Mouse (Mus musculus) forelimb bud, embryonic 11.5 days (tissue): ENCODE measurements around the gene Snx22.
A peak's percentile ranks its signal among the peaks of the same experiment; 100 is the strongest.

ENCODE experiments used
- DNase-seq: peaks from one replicate; pipeline ENCODE4 v3.0.0-alpha.2; 2012; ENCODE audit warnings: low read depth, low spot score

The Snx22 gene

GRCm38 (mm10) chr9:66068971-66069391 lies 538 bp downstream of the Snx22 start:
- DNase-seq: no peak

DNA sequence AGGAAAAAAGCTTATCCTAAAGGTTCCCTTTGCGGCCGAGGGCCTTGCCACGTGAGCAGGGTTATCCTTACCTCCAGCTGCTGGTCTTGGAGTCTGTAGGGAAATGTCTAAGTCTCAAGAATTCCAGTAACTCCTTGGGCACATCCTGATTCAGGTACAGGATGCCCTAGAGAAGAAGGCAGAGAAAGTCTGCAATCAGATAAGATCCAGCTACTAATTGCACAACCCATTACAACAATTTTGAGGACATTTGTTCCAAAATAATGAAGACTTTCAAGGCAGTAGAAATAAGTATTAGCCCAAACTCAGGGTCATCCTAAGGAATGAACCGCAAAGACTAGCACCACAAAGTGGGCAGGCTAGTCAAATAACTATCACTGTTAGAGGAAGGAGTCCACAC lies 1.5 kb downstream of the Snx22 start:
- no peak for DNase-seq

GRCm38 (mm10) chr9:66067542-66067941 lies 2.0 kb downstream of the Snx22 start:
- no peak for DNase-seq

DNA sequence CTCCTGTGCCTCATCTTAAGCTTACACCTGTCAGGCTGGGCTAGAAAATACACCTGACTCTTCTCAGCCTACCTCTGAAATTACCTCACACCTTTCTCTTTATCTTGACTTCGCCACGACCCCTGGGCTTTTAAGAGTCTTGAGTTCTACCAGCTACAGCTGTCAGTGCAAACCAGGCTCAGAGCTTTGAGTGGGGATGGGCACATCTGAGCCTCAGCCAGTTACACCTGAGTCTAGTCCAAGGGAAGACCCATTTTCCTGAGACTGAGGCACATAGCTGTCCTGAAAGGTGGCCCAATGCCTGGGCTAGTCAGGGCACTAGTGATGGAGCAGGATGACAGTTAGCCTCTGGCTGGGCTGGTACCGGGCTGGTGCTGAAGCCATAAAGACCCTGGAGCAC lies 2.7 kb downstream of the Snx22 start:
- no peak for DNase-seq

DNA sequence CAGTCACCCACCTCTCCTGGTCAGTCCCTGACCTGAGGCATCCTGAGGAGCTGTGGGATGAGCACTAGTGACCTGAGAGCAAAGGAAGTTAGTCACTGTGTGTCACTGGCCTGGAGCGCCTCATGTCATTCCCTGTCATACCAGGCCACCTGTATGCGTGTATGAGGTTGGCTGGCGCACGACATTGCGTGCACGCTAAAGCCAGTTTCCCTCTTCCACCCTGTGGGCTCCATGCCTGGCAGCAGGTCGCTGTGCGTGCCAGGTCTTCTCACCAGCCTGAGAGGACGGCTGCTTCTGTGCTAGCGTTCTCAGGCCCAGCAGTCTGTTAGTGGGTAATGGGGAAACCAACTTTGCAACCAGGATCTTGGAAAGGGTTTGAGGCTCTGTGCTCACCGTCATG lies 5.2 kb downstream of the Snx22 start:
- DNase-seq: no peak

DNA sequence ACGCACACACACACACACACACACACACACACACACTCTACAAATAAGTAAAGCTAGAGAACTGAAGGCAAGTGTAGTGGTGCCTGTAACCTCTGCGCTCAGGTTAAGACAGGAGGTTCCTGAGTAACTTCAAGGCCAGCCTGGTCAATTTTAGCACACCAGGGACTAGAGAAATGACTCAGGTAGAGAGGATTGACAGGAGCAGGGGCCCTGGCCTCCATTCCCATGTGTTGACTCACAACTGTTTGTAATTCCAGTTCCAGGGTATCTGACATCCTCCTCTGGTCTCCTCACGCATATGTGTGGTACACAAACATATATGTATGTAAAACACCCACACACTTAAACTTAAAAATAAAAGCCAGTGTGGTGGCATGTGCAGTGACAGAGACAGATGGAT lies 6.1 kb downstream of the Snx22 start:
- no peak for DNase-seq

GRCm38 (mm10) chr9:66061656-66062055 lies 7.9 kb downstream of the Snx22 start:
- no peak for DNase-seq

DNA sequence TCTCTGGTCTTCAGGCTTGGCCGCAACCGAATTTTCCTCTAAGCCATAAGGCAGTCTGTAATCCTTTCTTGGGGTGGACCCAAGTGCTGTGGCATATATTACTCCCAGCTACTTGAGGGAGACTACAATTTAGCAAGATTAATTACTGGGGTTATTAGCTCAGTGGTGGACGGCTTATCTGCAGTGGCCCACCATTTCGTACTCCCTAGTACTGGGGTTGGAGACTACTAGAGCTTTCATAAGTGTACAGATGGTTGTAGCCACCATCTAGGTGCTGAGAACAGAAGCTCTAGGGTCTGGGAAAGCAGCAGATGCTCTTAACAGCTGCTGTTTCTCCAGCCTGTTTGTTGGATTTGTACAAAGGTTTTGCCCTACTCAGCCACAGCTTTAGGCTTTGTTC lies 8.5 kb downstream of the Snx22 start:
- DNase-seq: no peak

DNA sequence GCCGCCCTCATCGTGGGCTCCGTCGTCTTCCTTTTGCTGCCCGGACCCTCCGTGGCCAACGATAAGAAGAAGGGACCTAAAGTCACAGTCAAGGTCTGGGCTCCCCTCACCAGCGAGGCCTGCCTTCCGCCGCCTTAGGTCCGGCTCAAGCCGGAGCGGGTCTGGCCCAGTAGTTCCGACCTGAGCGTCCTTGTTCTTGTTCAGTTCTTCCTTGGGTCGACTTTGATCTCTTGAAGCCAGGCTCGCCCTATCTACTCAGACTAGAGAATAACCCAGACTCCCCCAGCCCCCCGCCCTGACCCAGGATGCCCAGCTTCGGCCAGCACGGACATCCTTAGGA lies 9.2 kb downstream of the Snx22 start:
- no peak for DNase-seq

GRCm38 (mm10) chr9:66059583-66060307 lies 9.8 kb downstream of the Snx22 start, which contains the start of gene Ppib:
Ppib (plus strand) TSS chr9:66060222.
- DNase-seq: peak; percentile 97

DNA sequence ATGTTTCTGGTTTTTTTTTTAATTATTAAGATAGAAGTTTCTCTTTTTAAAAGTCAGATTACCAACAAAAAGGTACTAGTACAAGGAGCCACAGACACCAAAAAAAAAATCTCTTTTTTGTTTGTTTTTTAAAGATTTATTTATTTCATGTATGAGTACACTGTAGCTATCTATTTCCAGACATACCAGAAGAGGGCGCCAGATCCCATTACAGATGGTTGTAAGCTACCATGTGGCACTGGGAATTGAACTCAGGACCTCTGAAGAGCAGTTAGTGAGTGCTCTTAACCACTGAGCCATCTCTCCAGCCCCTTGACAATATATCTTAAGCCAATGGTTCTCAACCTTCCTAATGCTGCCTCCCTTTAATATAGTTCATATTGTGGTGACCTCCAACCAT lies 15.9 kb downstream of the Snx22 start:
- DNase-seq: no peak

- no peak for DNase-seq
Measured at GRCm38 (mm10) chr9:66052731-66053130, 16.8 kb downstream of the Snx22 start.

DNA sequence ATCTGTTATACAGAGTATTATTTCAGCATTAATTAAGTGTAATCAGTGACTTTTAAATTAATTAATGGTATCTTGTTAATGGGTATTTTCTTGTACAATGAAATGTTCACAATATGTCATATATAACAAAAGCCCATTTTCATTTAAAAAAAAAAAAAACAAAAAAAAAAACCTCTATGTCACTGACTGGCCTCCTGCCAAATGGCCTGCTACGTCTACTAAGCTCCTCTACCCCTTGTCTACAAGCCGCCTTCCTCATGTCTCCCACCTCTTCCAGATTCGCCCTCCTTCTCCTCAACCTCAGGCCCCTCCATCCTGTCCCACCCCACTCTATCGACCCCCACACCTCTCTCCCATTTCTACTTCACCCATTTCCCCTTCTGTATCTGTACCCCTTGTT lies 18.0 kb downstream of the Snx22 start:
- no peak for DNase-seq

DNA sequence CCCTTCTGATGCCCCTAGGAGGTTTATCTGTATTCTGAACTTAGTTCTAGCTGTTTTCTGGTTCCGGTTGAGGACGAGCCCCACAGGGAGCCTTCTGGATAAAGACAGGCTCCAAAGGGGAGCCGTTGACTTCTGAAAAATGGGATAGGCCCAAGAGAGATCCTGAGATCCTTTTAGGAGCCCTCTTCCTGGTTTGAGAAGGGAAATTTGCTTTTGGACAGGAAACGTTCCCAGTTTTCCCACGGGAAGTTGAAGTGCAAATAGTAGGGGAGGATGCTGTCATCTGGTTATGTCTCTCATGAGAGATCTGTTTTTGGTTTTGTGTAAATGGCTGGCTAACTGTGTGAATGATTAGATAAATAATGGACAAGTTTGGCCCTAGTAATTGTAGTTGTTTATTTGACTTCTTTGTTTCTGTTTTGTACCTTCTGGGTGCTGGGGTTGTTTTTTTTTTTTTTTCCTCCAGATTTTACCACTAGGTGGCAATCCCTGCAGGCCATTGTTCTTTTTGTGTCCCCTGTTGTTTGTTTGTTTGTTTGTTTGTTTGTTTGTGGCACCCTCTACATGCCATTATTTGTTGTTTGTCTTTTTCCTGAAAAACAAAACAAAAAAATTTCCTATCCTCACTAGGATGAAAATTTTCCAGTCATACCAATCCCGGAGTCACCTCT lies 19.5 kb downstream of the Snx22 start:
- no peak for DNase-seq

DNA sequence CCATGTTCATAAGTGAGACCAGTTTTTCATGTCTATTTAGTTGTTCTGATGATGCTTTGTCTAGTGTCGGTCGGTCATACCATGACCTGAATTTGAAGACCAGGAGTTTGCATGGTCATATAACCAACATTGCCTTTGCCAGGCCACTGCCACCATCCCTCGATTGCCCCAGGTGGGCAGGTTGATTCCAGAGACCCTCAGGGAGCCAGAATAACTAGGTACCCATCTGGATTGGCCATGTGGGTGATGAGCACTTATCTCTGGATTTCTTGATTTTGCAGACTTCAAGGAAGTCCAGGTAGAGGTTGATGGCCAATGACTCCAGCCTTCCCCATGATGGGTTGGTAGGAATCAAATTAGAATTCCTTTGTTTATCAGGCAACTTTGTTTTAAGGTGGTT lies 26.3 kb downstream of the Snx22 start:
- DNase-seq: no peak

- DNase-seq: no peak
Measured at GRCm38 (mm10) chr9:66042331-66042730, 27.2 kb downstream of the Snx22 start.

- DNase-seq: no peak
Measured at GRCm38 (mm10) chr9:66040801-66041200, 28.7 kb downstream of the Snx22 start.

DNA sequence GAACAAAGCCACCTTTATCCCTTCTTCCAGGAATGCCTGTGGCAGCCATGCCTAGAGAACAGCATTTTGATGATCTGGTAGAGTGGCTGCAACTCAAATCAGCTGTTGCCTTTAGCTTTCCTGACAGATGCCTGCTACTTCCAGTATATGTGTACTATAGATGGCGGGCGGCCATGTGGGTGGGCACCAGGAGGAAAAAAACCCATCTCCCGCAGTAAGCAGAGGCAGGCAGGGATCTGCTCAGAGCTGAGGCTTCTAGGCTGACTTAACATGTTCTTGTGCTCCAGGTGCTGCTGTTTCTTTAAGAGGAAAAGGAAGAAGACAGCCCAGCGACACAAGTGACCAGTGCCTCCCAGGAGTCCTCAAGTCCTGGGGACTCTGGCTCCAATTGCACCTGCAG lies 30.2 kb downstream of the Snx22 start:
- DNase-seq: no peak

DNA sequence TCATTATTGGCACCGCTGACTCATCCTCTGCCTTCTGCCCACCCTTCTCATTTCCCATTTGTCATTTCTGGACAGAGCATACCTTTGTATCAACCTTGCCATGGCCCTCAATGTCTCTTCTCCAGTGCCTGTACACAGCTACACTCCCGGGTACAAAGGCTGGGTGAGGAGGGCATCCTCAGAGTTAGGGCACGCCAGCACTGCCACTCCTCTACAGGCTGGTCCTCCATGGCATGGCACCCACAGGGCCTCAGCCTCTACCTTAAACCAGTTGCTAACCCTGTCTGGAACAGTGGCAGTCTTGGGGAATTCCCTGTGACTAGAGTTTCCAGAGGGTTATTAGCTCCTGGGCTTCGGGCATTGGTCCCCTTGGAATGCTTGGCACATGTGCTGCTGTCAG lies 30.9 kb downstream of the Snx22 start:
- DNase-seq: no peak

GRCm38 (mm10) chr9:66038082-66038481 lies 31.4 kb downstream of the Snx22 start:
- DNase-seq: no peak

DNA sequence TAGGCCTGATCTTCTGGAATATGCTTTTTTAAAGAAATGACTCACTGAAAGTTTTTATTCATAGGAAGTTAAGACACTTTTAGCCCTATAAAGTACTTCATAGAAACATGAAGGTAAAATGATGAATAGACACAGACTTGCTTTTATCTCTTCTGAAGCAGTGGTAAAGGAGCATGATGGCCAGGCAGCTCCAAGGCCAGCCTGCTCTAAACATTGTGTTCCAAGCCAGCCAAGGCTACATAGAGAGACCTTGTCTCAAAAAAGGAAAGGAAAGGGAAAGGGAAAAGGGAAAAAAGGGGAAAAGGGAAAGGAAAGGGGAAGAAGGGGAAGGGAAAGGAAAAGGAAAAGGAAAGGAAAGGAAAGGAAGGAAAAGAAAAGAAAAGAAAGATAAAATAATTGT lies 48.9 kb downstream of the Snx22 start:
- DNase-seq: no peak
